16 mouse cellular contexts compared by ENCODE assay signal in the genomic region with DNA sequence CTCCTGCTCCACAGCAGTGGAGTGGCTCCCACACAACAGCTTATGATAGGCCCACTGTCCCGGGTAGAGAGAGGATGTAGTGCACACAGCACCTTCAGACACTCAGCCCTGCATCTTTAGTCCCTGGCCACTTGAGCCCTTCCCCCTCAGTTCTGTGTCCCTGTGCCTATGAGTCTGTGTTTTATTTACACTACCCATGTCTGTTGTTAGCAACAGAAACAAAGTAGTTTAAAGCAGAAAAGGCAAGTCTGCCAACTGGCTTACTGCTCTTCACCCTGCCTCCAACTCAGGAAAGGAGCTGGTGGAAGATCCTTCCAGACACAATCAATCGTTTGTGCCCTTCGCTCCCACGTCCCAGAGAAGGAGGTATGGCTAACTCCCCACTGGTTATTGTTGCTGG.
DNase-seq lines count a peak whose midpoint lies in the region; ATAC-seq and TF ChIP-seq lines count a peak whose summit lies in the region.
"Had no signal": no experiment of that assay in that cellular context is flagged by ENCODE, and none has a peak within 500 bp of the region (broad histone marks: within the 10 kb centered on the region; RNA-seq: fewer than 3 reads in every experiment).

No protein-coding gene starts in this region.

- H3K9ac ChIP-seq in heart, adult 2 months (ENCODE audit: low read depth, low read length): no peak overlapping the region
- H3K9ac ChIP-seq in midbrain, postnatal 0 days (replicated peaks; ENCODE audit: low read length, poor library complexity, severe bottlenecking): no peak overlapping the region
- H3K9ac ChIP-seq in midbrain, embryonic 14.5 days (replicated peaks; ENCODE audit: low read length): no peak overlapping the region
- H3K9ac ChIP-seq in lung, embryonic 16.5 days (ENCODE audit: low read length): 0 out of 2 replicates have a peak overlapping the region, but pooled peaks have one; percentile 13
- H3K9ac ChIP-seq: hindbrain, embryonic 12.5 days; midbrain, embryonic 13.5 days; stomach, embryonic 15.5 days had no signal

- no peak overlapping the region for H3K4me2 ChIP-seq in midbrain, postnatal 0 days (ENCODE audit: low read depth, low read length, poor library complexity, severe bottlenecking)
- H3K4me2 ChIP-seq in midbrain, embryonic 14.5 days (ENCODE audit: low read length): no peak overlapping the region
- no peak overlapping the region for H3K4me2 ChIP-seq in lung, embryonic 16.5 days (ENCODE audit: low read depth, low read length)
- H3K4me2 ChIP-seq: hindbrain, embryonic 12.5 days; midbrain, embryonic 13.5 days; stomach, embryonic 15.5 days had no signal

- 7% methylated on average over 4 of the region's 4 CpGs for WGBS in heart, adult 2 months
- 53% methylated on average over 4 of the region's 4 CpGs for WGBS in midbrain, postnatal 0 days
- 56% methylated on average over 4 of the region's 4 CpGs for WGBS in midbrain, embryonic 14.5 days
- WGBS in lung, embryonic 16.5 days: 23% methylated on average over 4 of the region's 4 CpGs

- DNase-seq in heart, adult 2 months: peak in 1 of 2 experiments; percentile 38
- no peak for DNase-seq in heart, adult 8-10 months (ENCODE audit: low spot score)
- DNase-seq in midbrain, postnatal 0 days (ENCODE audit: low spot score): peak; percentile 30
- DNase-seq in midbrain, embryonic 14.5 days: no peak
- peak; percentile 57 for DNase-seq in testis, postnatal 14 days (ENCODE audit: low spot score)
- no peak for DNase-seq in gastrocnemius, adult 18-20 months (ENCODE audit: low spot score)
- DNase-seq: adrenal gland, adult 8-10 months; cerebellum, adult 9-10 months; gastrocnemius, postnatal 10 days; kidney, adult 9 months had no signal

- intact Hi-C loops in heart, adult 2 months (cut with DNase I): no loop called here

- H3K79me2 ChIP-seq in heart, adult 2 months (replicated peaks; ENCODE audit: control insufficient read depth, insufficient read depth, low read length): peaks cover 7% of the 10 kb centered on the region

- 0 out of 2 replicates have a peak, but pooled peaks have one; percentile 56 for TF ChIP-seq EP300 in heart, adult 2 months (IDR thresholded peaks at IDR 0.05; ENCODE audit: insufficient read depth, low read depth, low read length)

- TF ChIP-seq POLR2A in heart, adult 2 months (IDR thresholded peaks at IDR 0.05; ENCODE audit: insufficient read depth, low read depth, low read length): no peak

- H3K9me3 ChIP-seq in midbrain, postnatal 0 days (ENCODE audit: low read length): no peaks in the 10 kb centered on the region
- H3K9me3 ChIP-seq in midbrain, embryonic 14.5 days (ENCODE audit: control insufficient read depth, low read length): no peaks in the 10 kb centered on the region
- H3K9me3 ChIP-seq in lung, embryonic 16.5 days (ENCODE audit: control insufficient read depth, low read length): no peaks in the 10 kb centered on the region
- H3K9me3 ChIP-seq: hindbrain, embryonic 12.5 days; midbrain, embryonic 13.5 days; stomach, embryonic 15.5 days had no signal

- H3K36me3 ChIP-seq in heart, adult 2 months (ENCODE audit: control insufficient read depth, insufficient read depth, low read length): peaks cover 28% of the 10 kb centered on the region
- H3K36me3 ChIP-seq in midbrain, postnatal 0 days (ENCODE audit: insufficient read depth, low read length): no peaks in the 10 kb centered on the region
- no peaks in the 10 kb centered on the region for H3K36me3 ChIP-seq in midbrain, embryonic 14.5 days (ENCODE audit: control insufficient read depth, insufficient read depth, low read length)
- H3K36me3 ChIP-seq in lung, embryonic 16.5 days (ENCODE audit: control insufficient read depth, insufficient read depth, low read length): no peaks in the 10 kb centered on the region
- H3K36me3 ChIP-seq: hindbrain, embryonic 12.5 days; midbrain, embryonic 13.5 days; stomach, embryonic 15.5 days had no signal

- ATAC-seq in midbrain, postnatal 0 days (ENCODE audit: low FRiP score): no peak
- ATAC-seq in midbrain, embryonic 14.5 days (ENCODE audit: low FRiP score, low TSS enrichment): no peak
- ATAC-seq in lung, embryonic 16.5 days (ENCODE audit: low read depth): peak; percentile 70
- no peak for ATAC-seq in megakaryocyte-erythroid progenitor cell, adult 5-6 weeks (replicated peaks; ENCODE audit: low FRiP score, low TSS enrichment, poor library complexity, severe bottlenecking)
- ATAC-seq: forebrain, embryonic 16.5 days; midbrain, embryonic 13.5 days had no signal

- peak overlapping the region; percentile 63 for H3K27ac ChIP-seq in heart, adult 2 months
- H3K27ac ChIP-seq in midbrain, postnatal 0 days (ENCODE audit: low read depth, low read length): no peak overlapping the region
- H3K27ac ChIP-seq in midbrain, embryonic 14.5 days (replicated peaks; ENCODE audit: low read depth, low read length): no peak overlapping the region
- H3K27ac ChIP-seq in lung, embryonic 16.5 days (ENCODE audit: low read length): peak overlapping the region; percentile 64
- H3K27ac ChIP-seq: hindbrain, embryonic 12.5 days; midbrain, embryonic 13.5 days; stomach, embryonic 15.5 days had no signal

- peaks cover 39% of the 10 kb centered on the region for H3K4me1 ChIP-seq in heart, adult 2 months (ENCODE audit: control insufficient read depth, insufficient read depth, low read length)
- no peaks in the 10 kb centered on the region for H3K4me1 ChIP-seq in midbrain, postnatal 0 days (ENCODE audit: insufficient read depth, low read length)
- no peaks in the 10 kb centered on the region for H3K4me1 ChIP-seq in midbrain, embryonic 14.5 days (ENCODE audit: control insufficient read depth, insufficient read depth, low read length)
- H3K4me1 ChIP-seq in lung, embryonic 16.5 days (replicated peaks; ENCODE audit: control insufficient read depth, insufficient read depth, low read length): peaks cover 44% of the 10 kb centered on the region
- H3K4me1 ChIP-seq: midbrain, embryonic 13.5 days had no signal

- H3K27me3 ChIP-seq in heart, adult 2 months (ENCODE audit: control insufficient read depth, insufficient read depth, low read length): no peaks in the 10 kb centered on the region
- H3K27me3 ChIP-seq in midbrain, postnatal 0 days (ENCODE audit: insufficient read depth, low read length): no peaks in the 10 kb centered on the region
- H3K27me3 ChIP-seq in midbrain, embryonic 14.5 days (ENCODE audit: control insufficient read depth, insufficient read depth, low read length): no peaks in the 10 kb centered on the region
- no peaks in the 10 kb centered on the region for H3K27me3 ChIP-seq in lung, embryonic 16.5 days (ENCODE audit: control insufficient read depth, insufficient read depth, low read depth, low read length)
- H3K27me3 ChIP-seq: hindbrain, embryonic 12.5 days; midbrain, embryonic 13.5 days; stomach, embryonic 15.5 days had no signal

- no peak overlapping the region for H3K4me3 ChIP-seq in heart, adult 2 months
- no peak overlapping the region for H3K4me3 ChIP-seq in midbrain, postnatal 0 days (ENCODE audit: low read depth, low read length)
- H3K4me3 ChIP-seq in midbrain, embryonic 14.5 days (replicated peaks; ENCODE audit: low read depth, low read length): no peak overlapping the region
- no peak overlapping the region for H3K4me3 ChIP-seq in lung, embryonic 16.5 days (ENCODE audit: low read length)
- H3K4me3 ChIP-seq: hindbrain, embryonic 12.5 days; midbrain, embryonic 13.5 days; stomach, embryonic 15.5 days had no signal

- no peak for TF ChIP-seq CTCF in heart, adult 2 months (IDR thresholded peaks at IDR 0.05)
- no peak for TF ChIP-seq CTCF in midbrain, postnatal 0 days (IDR thresholded peaks at IDR 0.05)

Comparison
In these comparisons a context has a peak if more than half of its experiments do, and no peak if none do; other contexts are left out.
1. DNase-seq: peak in midbrain, postnatal 0 days (single experiment) and testis, postnatal 14 days (single experiment); none in heart, adult 8-10 months (single experiment), midbrain, embryonic 14.5 days (single experiment) and gastrocnemius, adult 18-20 months (single experiment).
2. H3K27ac ChIP-seq: peak in heart, adult 2 months (single experiment) and lung, embryonic 16.5 days (single experiment); none in midbrain, postnatal 0 days (single experiment) and midbrain, embryonic 14.5 days (single experiment).